Mouse (Mus musculus): ENCODE results near the gene Apobec2. TPM values are rescaled to one million over a fixed set of nuclear protein-coding genes. Genes with fewer than 3 reads are reported as not detected.

The Apobec2 gene
- total RNA-seq, 2 experiments from 2014 or later = 245 to 262 TPM

GRCm38 (mm10) chr17:48442745-48443457 lies 10.2 kb upstream of the Apobec2 start:
- DNase-seq (ENCODE audit: low spot score) = no peak
- intact Hi-C loops (cut with DNase I) = no loop called here

- intact Hi-C loops (cut with DNase I) = no loop called here
- peak; percentile 14 for DNase-seq (ENCODE audit: low spot score)
Measured at GRCm38 (mm10) chr17:48437421-48437911, 4.7 kb upstream of the Apobec2 start.

- intact Hi-C loops (cut with DNase I) = no loop called here
- DNase-seq (ENCODE audit: low spot score) = no peak
Measured at GRCm38 (mm10) chr17:48436487-48436886, 3.8 kb upstream of the Apobec2 start.

- intact Hi-C loops (cut with DNase I) = no loop called here
- no peak for DNase-seq (ENCODE audit: low spot score)
Measured at GRCm38 (mm10) chr17:48434479-48434878, 1.7 kb upstream of the Apobec2 start.

- intact Hi-C loops (cut with DNase I) = no loop called here
- no peak for DNase-seq (ENCODE audit: low spot score)
Measured at GRCm38 (mm10) chr17:48433689-48434330, 1.1 kb upstream of the Apobec2 start.

GRCm38 (mm10) chr17:48433006-48433655 lies 401 bp upstream of the Apobec2 start:
- no peak for DNase-seq (ENCODE audit: low spot score)
- intact Hi-C loops (cut with DNase I) = no loop called here

- no peak for DNase-seq (ENCODE audit: low spot score)
- intact Hi-C loops (cut with DNase I) = no loop called here
Measured at GRCm38 (mm10) chr17:48431054-48431453, 1.7 kb downstream of the Apobec2 start.

- DNase-seq (ENCODE audit: low spot score) = no peak
- intact Hi-C loops (cut with DNase I) = no loop called here
Measured at GRCm38 (mm10) chr17:48430394-48430793, 2.3 kb downstream of the Apobec2 start.

- intact Hi-C loops (cut with DNase I) = loop anchor here (2.0 kb wide), 1 partner anchor 17 kb away; the partner anchor contains the start of gene Oard1
- no peak for DNase-seq (ENCODE audit: low spot score)
Measured at GRCm38 (mm10) chr17:48427852-48428530, 4.7 kb downstream of the Apobec2 start.

- intact Hi-C loops (cut with DNase I) = no loop called here
- no peak for DNase-seq (ENCODE audit: low spot score)
Measured at GRCm38 (mm10) chr17:48426991-48427750, 5.6 kb downstream of the Apobec2 start.

GRCm38 (mm10) chr17:48425823-48426612 lies 6.7 kb downstream of the Apobec2 start:
- intact Hi-C loops (cut with DNase I) = no loop called here
- no peak for DNase-seq (ENCODE audit: low spot score)

- intact Hi-C loops (cut with DNase I) = no loop called here
- no peak for DNase-seq (ENCODE audit: low spot score)
Measured at GRCm38 (mm10) chr17:48424237-48424636, 8.5 kb downstream of the Apobec2 start.

- DNase-seq (ENCODE audit: low spot score) = no peak
- intact Hi-C loops (cut with DNase I) = no loop called here
Measured at GRCm38 (mm10) chr17:48419571-48419970, 13.2 kb downstream of the Apobec2 start.

GRCm38 (mm10) chr17:48418781-48419180 lies 13.9 kb downstream of the Apobec2 start:
- intact Hi-C loops (cut with DNase I) = no loop called here
- no peak for DNase-seq (ENCODE audit: low spot score)

- intact Hi-C loops (cut with DNase I) = no loop called here
- no peak for DNase-seq (ENCODE audit: low spot score)
Measured at GRCm38 (mm10) chr17:48418174-48418573, 14.6 kb downstream of the Apobec2 start.

GRCm38 (mm10) chr17:48417521-48417920 lies 15.2 kb downstream of the Apobec2 start:
- intact Hi-C loops (cut with DNase I) = loop anchor here (1.0 kb wide), 2 partner anchors 50 to 185 kb away; no protein-coding TSS in a partner anchor

GRCm38 (mm10) chr17:48416425-48417195 lies 16.1 kb downstream of the Apobec2 start:
- DNase-seq (ENCODE audit: low spot score) = no peak
- intact Hi-C loops (cut with DNase I) = loop anchor here (1.0 kb wide), 2 partner anchors 51 to 186 kb away; no protein-coding TSS in a partner anchor

More at GRCm38 (mm10) chr17:48417521-48417920, 15.2 kb downstream of the Apobec2 start:
- DNase-seq (ENCODE audit: low spot score) = no peak

GRCm38 (mm10) chr17:48416011-48416410 lies 16.7 kb downstream of the Apobec2 start:
- intact Hi-C loops (cut with DNase I) = no loop called here
- no peak for DNase-seq (ENCODE audit: low spot score)

Measured in heart, postnatal 25 days (tissue).